Mouse (Mus musculus) limb, embryonic 10.5 days (tissue): ENCODE measurements around the gene Clptm1. TPM values are rescaled to one million over a fixed set of nuclear protein-coding genes. Genes with fewer than 3 reads are reported as not detected.
"Not testable (repeated sequence)": the region's sequence is repeated elsewhere in the genome, so short reads cannot be mapped to it uniquely, and the experiment has no call there.

Experiments used
- DNase-seq: peaks from one replicate; pipeline ENCODE4 v3.0.0-alpha.2; 2017; ENCODE audit warnings: low spot score
- H3K27ac ChIP-seq: fragments of 300-500 bp; sonication (generic); 2 replicates; pipeline ENCODE4 v1.5.1; 2016; ENCODE audit warnings: mild to moderate bottlenecking
- H3K27me3 ChIP-seq: fragments of 300-500 bp; sonication (generic); 2 replicates; pipeline ENCODE4 v1.6.1; 2016; ENCODE audit warnings: low read depth, mild to moderate bottlenecking; ENCODE audit not compliant: poor library complexity, severe bottlenecking
- H3K36me3 ChIP-seq: fragments of 300-500 bp; sonication (generic); 2 replicates; pipeline ENCODE4 v1.6.1; 2016; ENCODE audit warnings: mild to moderate bottlenecking, moderate library complexity
- H3K4me1 ChIP-seq: fragments of 300-500 bp; sonication (generic); 2 replicates; pipeline ENCODE4 v1.6.1; 2016
- H3K4me3 ChIP-seq: fragments of 300-500 bp; sonication (generic); 2 replicates; pipeline ENCODE4 v1.5.1; 2016; ENCODE audit warnings: mild to moderate bottlenecking, moderate library complexity
- H3K9me3 ChIP-seq: fragments of 300-500 bp; sonication (generic); replicated peaks from 2 replicates; pipeline ENCODE4 v1.6.1; 2016; ENCODE audit warnings: mild to moderate bottlenecking
- WGBS: fragments of 180-500 bp; shearing (Covaris S2); methylation state at CpG from one replicate; pipeline ENCODE4 v1.1.7; 2016; 5-methylcytosine and 5-hydroxymethylcytosine counted together
- polyA plus RNA-seq: library from polyadenylated mRNA; unstranded; fragments of >200 nt; fragmentation: Nextera tagmentation; extraction: Ambion mirVana; gene quantifications from 2 replicates; pipeline ENCODE4 v1.2.1, GENCODE M21; 2016

The Clptm1 gene
- polyA plus RNA-seq, 1 experiment from 2014 or later, result 86.3 TPM

- Histone ChIP-seq H3K27me3 (no peaks in the 10 kb centered on the region), H3K27ac (no peak overlapping the region), H3K4me3 (no peak overlapping the region), H3K9me3 (no peaks in the 10 kb centered on the region), H3K4me1 (no peaks in the 10 kb centered on the region), H3K36me3 (no peaks in the 10 kb centered on the region)
- DNase-seq, result no peak
- WGBS, result 73% methylated on average over 5 of the region's 5 CpGs
Measured at GRCm38 (mm10) chr7:19610969-19611368, 53.9 kb downstream of the Clptm1 start.

- H3K9me3 ChIP-seq, result no peaks in the 10 kb centered on the region
- 91% methylated on average over 12 of the region's 12 CpGs for WGBS
Measured at GRCm38 (mm10) chr7:19609641-19610332, 55.0 kb downstream of the Clptm1 start.

GRCm38 (mm10) chr7:19607291-19607690, 57.5 kb downstream of the Clptm1 start:
- H3K36me3 ChIP-seq, result peaks cover 8% of the 10 kb centered on the region
- no peaks in the 10 kb centered on the region for H3K27me3 ChIP-seq
- no peaks in the 10 kb centered on the region for H3K9me3 ChIP-seq
- DNase-seq, result no peak
- WGBS, result 79% methylated on average over 5 of the region's 5 CpGs
- H3K4me3 ChIP-seq, result no peak overlapping the region
- peaks cover 17% of the 10 kb centered on the region for H3K4me1 ChIP-seq
- H3K27ac ChIP-seq, result no peak overlapping the region

More at GRCm38 (mm10) chr7:19609641-19610332, 55.0 kb downstream of the Clptm1 start:
- Histone ChIP-seq H3K4me1 (no peaks in the 10 kb centered on the region), H3K36me3 (no peaks in the 10 kb centered on the region), H3K4me3 (no peak overlapping the region), H3K27me3 (no peaks in the 10 kb centered on the region), H3K27ac (no peak overlapping the region)
- no peak for DNase-seq

GRCm38 (mm10) chr7:19604606-19605214, 60.1 kb downstream of the Clptm1 start:
- WGBS, result 60% methylated on average over 10 of the region's 10 CpGs
- H3K4me3 ChIP-seq, result peak overlapping the region; percentile 86
- not testable (repeated sequence) for H3K27me3 ChIP-seq, H3K9me3 ChIP-seq, DNase-seq
- H3K4me1 ChIP-seq, result peaks cover 22% of the 10 kb centered on the region
- H3K36me3 ChIP-seq, result peaks cover 34% of the 10 kb centered on the region
- peak overlapping the region; percentile 90 for H3K27ac ChIP-seq

GRCm38 (mm10) chr7:19603849-19604605, 60.8 kb downstream of the Clptm1 start, which contains the start of gene Clasrp:
TSS of gene Clasrp (minus strand) at chr7:19604486.
- WGBS, result 1% methylated on average over 57 of the region's 57 CpGs
- Histone ChIP-seq H3K27ac (peak within 1 kb of the TSS; percentile 90), H3K36me3 (peaks cover 41% of the 10 kb centered on the region), H3K27me3 (no peaks in the 10 kb centered on the region), H3K9me3 (no peaks in the 10 kb centered on the region), H3K4me1 (peaks cover 22% of the 10 kb centered on the region), H3K4me3 (peak within 1 kb of the TSS; percentile 86)
- DNase-seq, result peak; percentile 96

GRCm38 (mm10) chr7:19603055-19603454, 61.8 kb downstream of the Clptm1 start:
- Histone ChIP-seq H3K27ac (no peak overlapping the region), H3K27me3 (no peaks in the 10 kb centered on the region), H3K4me3 (peak overlapping the region; percentile 86), H3K4me1 (peaks cover 22% of the 10 kb centered on the region), H3K9me3 (no peaks in the 10 kb centered on the region), H3K36me3 (peaks cover 51% of the 10 kb centered on the region)
- DNase-seq, result no peak
- WGBS, result 88% methylated on average over 12 of the region's 12 CpGs

- H3K9me3 ChIP-seq, result no peaks in the 10 kb centered on the region
- H3K36me3 ChIP-seq, result peaks cover 73% of the 10 kb centered on the region
- no peak for DNase-seq
- H3K4me1 ChIP-seq, result peaks cover 22% of the 10 kb centered on the region
- H3K27ac ChIP-seq, result no peak overlapping the region
- no peaks in the 10 kb centered on the region for H3K27me3 ChIP-seq
- H3K4me3 ChIP-seq, result no peak overlapping the region
- 72% methylated on average over 5 of the region's 5 CpGs for WGBS
Measured at GRCm38 (mm10) chr7:19600562-19600961, 64.3 kb downstream of the Clptm1 start.

- 91% methylated on average over 10 of the region's 10 CpGs for WGBS
- H3K36me3 ChIP-seq, result peaks cover 97% of the 10 kb centered on the region
Measured at GRCm38 (mm10) chr7:19593061-19593730, 71.6 kb downstream of the Clptm1 start.

GRCm38 (mm10) chr7:19589917-19590316, 74.9 kb downstream of the Clptm1 start:
- Histone ChIP-seq H3K36me3 (peaks cover 100% of the 10 kb centered on the region), H3K4me1 (no peaks in the 10 kb centered on the region), H3K4me3 (no peak overlapping the region), H3K27me3 (no peaks in the 10 kb centered on the region), H3K27ac (no peak overlapping the region), H3K9me3 (no peaks in the 10 kb centered on the region)
- peak; percentile 71 for DNase-seq
- WGBS, result 68% methylated on average over 3 of the region's 3 CpGs

More at GRCm38 (mm10) chr7:19593061-19593730, 71.6 kb downstream of the Clptm1 start:
- H3K4me3 ChIP-seq, result no peak overlapping the region
- no peaks in the 10 kb centered on the region for H3K9me3 ChIP-seq
- DNase-seq, result no peak
- no peaks in the 10 kb centered on the region for H3K4me1 ChIP-seq
- no peak overlapping the region for H3K27ac ChIP-seq
- no peaks in the 10 kb centered on the region for H3K27me3 ChIP-seq

GRCm38 (mm10) chr7:19589207-19589606, 75.6 kb downstream of the Clptm1 start:
- Histone ChIP-seq H3K9me3 (no peaks in the 10 kb centered on the region), H3K4me1 (no peaks in the 10 kb centered on the region), H3K27ac (no peak overlapping the region), H3K36me3 (peaks cover 100% of the 10 kb centered on the region), H3K4me3 (no peak overlapping the region), H3K27me3 (no peaks in the 10 kb centered on the region)
- WGBS, result 60% methylated on average over 3 of the region's 3 CpGs
- DNase-seq, result peak; percentile 68

- 71% methylated on average over 46 of the region's 46 CpGs for WGBS
- no peak overlapping the region for H3K27ac ChIP-seq
- no peak for DNase-seq
- H3K4me1 ChIP-seq, result no peaks in the 10 kb centered on the region
- no peaks in the 10 kb centered on the region for H3K27me3 ChIP-seq
- H3K9me3 ChIP-seq, result no peaks in the 10 kb centered on the region
- no peak overlapping the region for H3K4me3 ChIP-seq
- H3K36me3 ChIP-seq, result peaks cover 100% of the 10 kb centered on the region
Measured at GRCm38 (mm10) chr7:19586269-19586668, 78.6 kb downstream of the Clptm1 start.
